Mouse (Mus musculus) G1E-ER4 (cell line): ENCODE measurements around the gene Inpp4a. TPM values are rescaled to one million over a fixed set of nuclear protein-coding genes. Genes with fewer than 3 reads are reported as not detected.

Experiments
- GATA1 ChIP-seq: IDR thresholded peaks from one replicate; pipeline ENCODE4 v1.8.0; 2012; ENCODE audit warnings: low read length, inconsistent platforms
- polyA plus RNA-seq: library from polyadenylated mRNA; stranded (reverse); fragments of >175 nt; gene quantifications from 2 replicates; pipeline ENCODE4 v1.2.3, GENCODE M21; 2012

Inpp4a gene
- polyA plus RNA-seq, 1 experiment, result 2.5 TPM

- TF ChIP-seq GATA1, result no peak
Observed at GRCm38 (mm10) chr1:37409647-37410046, 110.0 kb downstream of the Inpp4a start.

- TF ChIP-seq GATA1, result no peak
Observed at GRCm38 (mm10) chr1:37415394-37415793, 115.7 kb downstream of the Inpp4a start.

GRCm38 (mm10) chr1:37419420-37419819 is 119.8 kb downstream of the Inpp4a start:
- no peak for TF ChIP-seq GATA1

GRCm38 (mm10) chr1:37427144-37427875 is 127.6 kb downstream of the Inpp4a start:
- TF ChIP-seq GATA1, result no peak

GRCm38 (mm10) chr1:37428911-37429310 is 129.2 kb downstream of the Inpp4a start:
- TF ChIP-seq GATA1, result no peak

- TF ChIP-seq GATA1, result no peak
Observed at GRCm38 (mm10) chr1:37429366-37430296, 130.0 kb downstream of the Inpp4a start, which contains the start of the genes Coa5 and Unc50. Gene Coa5, minus strand, starts transcription at chr1:37430103. Gene Unc50, plus strand, starts transcription at chr1:37430139.

GRCm38 (mm10) chr1:37430297-37430840 is 130.7 kb downstream of the Inpp4a start:
- no peak for TF ChIP-seq GATA1

- no peak for TF ChIP-seq GATA1
Observed at GRCm38 (mm10) chr1:37436419-37436818, 136.8 kb downstream of the Inpp4a start.

- no peak for TF ChIP-seq GATA1
Observed at GRCm38 (mm10) chr1:37442848-37443835, 143.5 kb downstream of the Inpp4a start.

GRCm38 (mm10) chr1:37448361-37449095 is 148.9 kb downstream of the Inpp4a start:
- TF ChIP-seq GATA1, result no peak

GRCm38 (mm10) chr1:37451270-37451669 is 151.6 kb downstream of the Inpp4a start:
- TF ChIP-seq GATA1, result no peak

- TF ChIP-seq GATA1, result no peak
Observed at GRCm38 (mm10) chr1:37457546-37457945, 157.9 kb downstream of the Inpp4a start.

Other genes with a start within 250 kb of the Inpp4a start
- gene Cnga3, start 85.4 kb upstream of the Inpp4a start, polyA plus RNA-seq, result not detected in 2 replicates
- gene Coa5, start 130.2 kb downstream of the Inpp4a start, polyA plus RNA-seq, result 20.7 and 30.4 TPM in 2 replicates
- gene Unc50, start 130.3 kb downstream of the Inpp4a start, polyA plus RNA-seq, result 41.1 and 65.1 TPM in 2 replicates
- gene Mgat4a, start 241.2 kb downstream of the Inpp4a start, polyA plus RNA-seq, result 1.3 and 1.9 TPM in 2 replicates